Mouse (Mus musculus) adrenal gland, adult 18-20 months (tissue): ENCODE data around the gene Abcb6. TPM values are rescaled to one million over a fixed set of nuclear protein-coding genes. Genes with fewer than 3 reads are reported as not detected.
A peak's percentile ranks its signal among the peaks of the same experiment; 100 is the strongest.

Source experiments
- DNase-seq, 2 experiments: peaks; one replicate each; pipeline ENCODE4 v3.0.0; 2021 to 2022; ENCODE audit warnings: low spot score in 2 of 2
- total RNA-seq, 2 experiments: library from RNA; stranded (reverse); gene quantifications; 1 replicate in 1 of 2; 2 replicates in 1 of 2; pipeline ENCODE4 v1.2.3; 2021

Abcb6 gene
- total RNA-seq, 2 experiments from 2014 or later: 23.1 to 23.3 TPM

GRCm38 (mm10) chr1:75208967-75209678, 28.9 kb upstream of the Abcb6 start:
- peak; percentile 22 to 41 for DNase-seq

GRCm38 (mm10) chr1:75201236-75201635, 21.0 kb upstream of the Abcb6 start:
- DNase-seq: no peak

GRCm38 (mm10) chr1:75192452-75192851, 12.3 kb upstream of the Abcb6 start:
- peak in 1 of 2 experiments; percentile 43 for DNase-seq

- peak; percentile 83 to 87 for DNase-seq
These were observed 11.6 kb upstream of the Abcb6 start, which contains the start of the genes Ankzf1 and Atg9a for GRCm38 (mm10) chr1:75191622-75192402. Gene Ankzf1 (plus strand): TSS chr1:75192151. Gene Atg9a (minus strand): TSS chr1:75192196.

GRCm38 (mm10) chr1:75191258-75191621, 11.0 kb upstream of the Abcb6 start:
- DNase-seq: no peak

- no peak for DNase-seq
These were observed 10.4 kb upstream of the Abcb6 start for GRCm38 (mm10) chr1:75190577-75190976.

GRCm38 (mm10) chr1:75187914-75188483, 7.8 kb upstream of the Abcb6 start:
- DNase-seq: no peak

- DNase-seq: no peak
These were observed 6.9 kb upstream of the Abcb6 start for GRCm38 (mm10) chr1:75187126-75187525.

GRCm38 (mm10) chr1:75185495-75185894, 5.3 kb upstream of the Abcb6 start:
- DNase-seq: no peak

- DNase-seq: no peak
These were observed 2.0 kb upstream of the Abcb6 start for GRCm38 (mm10) chr1:75182160-75182559.

- DNase-seq: no peak
These were observed 1.2 kb upstream of the Abcb6 start for GRCm38 (mm10) chr1:75181377-75181870.

- no peak for DNase-seq
These were observed 549 bp upstream of the Abcb6 start for GRCm38 (mm10) chr1:75180741-75181140.

GRCm38 (mm10) chr1:75179334-75180104, 673 bp downstream of the Abcb6 start:
- DNase-seq: peak in 1 of 2 experiments; percentile 22

GRCm38 (mm10) chr1:75168472-75169464, 11.4 kb downstream of the Abcb6 start, which contains the start of gene Zfand2b:
Gene Zfand2b (plus strand): TSS chr1:75168646.
- DNase-seq: peak; percentile 97 to 98

GRCm38 (mm10) chr1:75168093-75168471, 12.1 kb downstream of the Abcb6 start:
- no peak for DNase-seq

- no peak for DNase-seq
These were observed 20.0 kb downstream of the Abcb6 start for GRCm38 (mm10) chr1:75160256-75160617.

- DNase-seq: no peak
These were observed 20.5 kb downstream of the Abcb6 start for GRCm38 (mm10) chr1:75159540-75160255.

GRCm38 (mm10) chr1:75158990-75159389, 21.2 kb downstream of the Abcb6 start:
- no peak for DNase-seq

GRCm38 (mm10) chr1:75155837-75156236, 24.4 kb downstream of the Abcb6 start:
- DNase-seq: no peak
